Mouse (Mus musculus): ENCODE data around the gene Gm17482. TPM values are rescaled to one million over a fixed set of nuclear protein-coding genes. Genes with fewer than 3 reads are reported as not detected.

Gene Gm17482
- total and polyA plus RNA-seq, 3 experiments: not detected

DNA sequence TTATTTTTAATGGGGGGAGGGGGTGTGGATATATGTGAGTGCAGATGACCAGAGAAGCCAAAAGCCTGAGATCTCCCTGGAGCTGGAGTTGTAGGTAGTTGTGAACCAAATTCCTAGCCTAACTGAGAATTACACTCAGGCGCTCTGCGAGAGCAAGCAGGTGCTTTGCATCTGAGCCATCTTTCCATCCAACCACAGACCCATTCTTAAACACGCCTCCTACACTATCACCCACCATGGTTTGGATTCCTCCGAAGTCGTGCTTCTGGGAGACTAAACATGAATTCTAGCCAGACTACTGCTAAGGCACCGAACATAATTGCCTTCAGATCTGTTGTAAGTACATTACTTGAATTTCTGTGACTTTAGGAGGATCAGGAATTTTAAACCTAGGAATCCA is 59.3 kb downstream of the Gm17482 start:
- Histone ChIP-seq H3K9ac (ENCODE audit: control insufficient read depth, low read depth, low read length, poor library complexity, severe bottlenecking) (no peak overlapping the region), H3K79me2 (ENCODE audit: control insufficient read depth, insufficient read depth, low read length, poor library complexity) (no peaks in the 10 kb centered on the region), H3K4me1 (ENCODE audit: control insufficient read depth in 1 of 2, insufficient read depth in 2 of 2, low read length in 2 of 2) (no peaks in the 10 kb centered on the region), H3K36me3 (ENCODE audit: control insufficient read depth in 1 of 2, insufficient read depth in 2 of 2, low read length in 2 of 2) (no peaks in the 10 kb centered on the region), H3K9me3 (replicated peaks; ENCODE audit: insufficient read depth, low read length) (no peaks in the 10 kb centered on the region), H3K27ac (ENCODE audit: control insufficient read depth, low read depth, low read length) (no peak overlapping the region), H3K27me3 (ENCODE audit: control insufficient read depth in 1 of 2, insufficient read depth in 2 of 2, low read length in 2 of 2) (peaks cover 0 to 2% of the 10 kb centered on the region in 2 experiments; a peak in 1 of 4 replicates), H3K4me3 (ENCODE audit: control insufficient read depth in 1 of 2, insufficient read depth in 1 of 2, low read depth in 2 of 2, low read length in 2 of 2) (no peak overlapping the region)
- TF ChIP-seq TAL1 (IDR thresholded peaks at IDR 0.05; ENCODE audit: low read length): no peak
- TF ChIP-seq ZNF384 (IDR thresholded peaks at IDR 0.05; ENCODE audit: low read depth, low read length): no peak
- no peak for TF ChIP-seq ZMIZ1 (IDR thresholded peaks at IDR 0.05; ENCODE audit: low read depth, low read length)
- TF ChIP-seq CTCF (IDR thresholded peaks at IDR 0.05 in 2 of 3, conservative IDR thresholded peaks at IDR 0.05 in 1 of 3; ENCODE audit: control insufficient read depth in 1 of 3, insufficient read depth in 1 of 3, low read depth in 2 of 3, low read length in 3 of 3, poor library complexity in 1 of 3, severe bottlenecking in 1 of 3): no peak
- no peak for TF ChIP-seq ZKSCAN1 (IDR thresholded peaks at IDR 0.05; ENCODE audit: low read depth, low read length)
- TF ChIP-seq TCF12 (IDR thresholded peaks at IDR 0.05; ENCODE audit: low read depth, low read length): no peak
- no peak for TF ChIP-seq E2F4 (IDR thresholded peaks at IDR 0.05; ENCODE audit: borderline replicate concordance, low read depth, low read length)
- no peak for DNase-seq (ENCODE audit: low read depth, low spot score)

- Histone ChIP-seq H3K9me3 (replicated peaks; ENCODE audit: insufficient read depth, low read length) (no peaks in the 10 kb centered on the region), H3K4me3 (ENCODE audit: control insufficient read depth in 1 of 2, insufficient read depth in 1 of 2, low read depth in 2 of 2, low read length in 2 of 2) (no peak overlapping the region), H3K36me3 (ENCODE audit: control insufficient read depth in 1 of 2, insufficient read depth in 2 of 2, low read length in 2 of 2) (no peaks in the 10 kb centered on the region), H3K79me2 (ENCODE audit: control insufficient read depth, insufficient read depth, low read length, poor library complexity) (no peaks in the 10 kb centered on the region), H3K4me1 (ENCODE audit: control insufficient read depth in 1 of 2, insufficient read depth in 2 of 2, low read length in 2 of 2) (no peaks in the 10 kb centered on the region), H3K27ac (ENCODE audit: control insufficient read depth, low read depth, low read length) (no peak overlapping the region), H3K9ac (ENCODE audit: control insufficient read depth, low read depth, low read length, poor library complexity, severe bottlenecking) (no peak overlapping the region), H3K27me3 (ENCODE audit: control insufficient read depth in 1 of 2, insufficient read depth in 2 of 2, low read length in 2 of 2) (peaks cover 0 to 2% of the 10 kb centered on the region in 2 experiments; a peak in 2 of 4 replicates)
- no peak for DNase-seq (ENCODE audit: low read depth, low spot score)
- TF ChIP-seq ZNF384 (IDR thresholded peaks at IDR 0.05; ENCODE audit: low read depth, low read length) (no peak), POLR2AphosphoS2 (IDR thresholded peaks at IDR 0.05; ENCODE audit: low read length) (no peak), POLR2AphosphoS5 (IDR thresholded peaks at IDR 0.05; ENCODE audit: borderline replicate concordance, low read depth, low read length) (no peak), NRF1 (IDR thresholded peaks at IDR 0.05; ENCODE audit: insufficient read depth, low read depth, low read length, poor library complexity, severe bottlenecking) (no peak), EP300 (IDR thresholded peaks at IDR 0.05; ENCODE audit: low read depth in 1 of 2, low read length in 2 of 2) (no peak), CTCF (IDR thresholded peaks at IDR 0.05 in 2 of 3, conservative IDR thresholded peaks at IDR 0.05 in 1 of 3; ENCODE audit: control insufficient read depth in 1 of 3, insufficient read depth in 1 of 3, low read depth in 2 of 3, low read length in 3 of 3, poor library complexity in 1 of 3, severe bottlenecking in 1 of 3) (no peak), HCFC1 (IDR thresholded peaks at IDR 0.05; ENCODE audit: low read depth, low read length) (no peak), MYC (IDR thresholded peaks at IDR 0.05; ENCODE audit: low read depth, low read length) (no peak), ELF1 (IDR thresholded peaks at IDR 0.05; ENCODE audit: low read depth, low read length) (no peak), CHD1 (IDR thresholded peaks at IDR 0.05; ENCODE audit: low read depth, low read length) (no peak), ZC3H11A (IDR thresholded peaks at IDR 0.05; ENCODE audit: low read depth, low read length) (no peak), GABPA (IDR thresholded peaks at IDR 0.05; ENCODE audit: low read depth, low read length) (no peak), SMC3 (IDR thresholded peaks at IDR 0.05; ENCODE audit: low read depth, low read length) (no peak), E2F4 (IDR thresholded peaks at IDR 0.05; ENCODE audit: borderline replicate concordance, low read depth, low read length) (no peak)
Observed at GRCm38 (mm10) chr6:115288223-115288622, 61.1 kb downstream of the Gm17482 start.
